Mouse (Mus musculus) right cerebral cortex, adult 2 months (tissue): ENCODE results near the gene Tma16.

Source experiments
- DNase-seq, 2 experiments: peaks; one replicate each; pipeline ENCODE4 v3.0.0; 2021 to 2022; ENCODE audit warnings: low spot score in 2 of 2

Gene Tma16

DNA sequence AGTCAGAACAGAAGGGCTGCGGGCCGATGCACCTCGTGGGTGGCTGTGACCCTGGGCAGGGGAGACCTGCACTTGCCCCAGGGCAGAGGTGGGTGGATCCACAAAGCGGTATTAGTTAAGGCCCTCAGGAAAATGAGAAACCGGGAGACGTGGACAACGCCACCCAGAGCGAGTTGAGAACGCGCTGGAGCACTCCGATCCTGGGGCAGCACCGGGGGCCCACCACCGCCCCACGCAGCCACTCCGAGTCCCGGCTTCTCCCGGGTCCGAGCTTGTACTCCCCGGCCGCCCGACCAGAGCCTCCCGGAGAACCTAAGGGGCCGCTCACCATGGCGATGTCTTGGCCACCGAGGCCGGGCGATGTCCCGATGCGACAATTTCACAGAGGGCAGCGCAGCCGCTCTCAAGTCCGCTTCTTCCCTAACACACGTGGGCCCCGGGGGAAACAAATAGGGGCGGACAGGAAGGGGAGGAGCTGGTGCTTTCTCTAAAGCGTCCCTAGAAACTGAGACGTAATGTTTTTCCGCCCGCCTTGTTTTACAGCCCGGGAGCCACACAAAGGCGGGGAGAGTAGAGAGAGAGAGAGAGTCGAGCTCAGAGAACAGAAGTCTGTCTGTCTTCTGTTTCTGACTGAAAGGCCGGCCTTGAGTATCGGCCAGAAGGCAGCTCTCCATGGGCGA, at the start of gene Tma16:
Gene Tma16, minus strand, starts transcription at position 447 of the 680 bp plus-strand sequence.
- DNase-seq: peak; percentile 85 to 86

DNA sequence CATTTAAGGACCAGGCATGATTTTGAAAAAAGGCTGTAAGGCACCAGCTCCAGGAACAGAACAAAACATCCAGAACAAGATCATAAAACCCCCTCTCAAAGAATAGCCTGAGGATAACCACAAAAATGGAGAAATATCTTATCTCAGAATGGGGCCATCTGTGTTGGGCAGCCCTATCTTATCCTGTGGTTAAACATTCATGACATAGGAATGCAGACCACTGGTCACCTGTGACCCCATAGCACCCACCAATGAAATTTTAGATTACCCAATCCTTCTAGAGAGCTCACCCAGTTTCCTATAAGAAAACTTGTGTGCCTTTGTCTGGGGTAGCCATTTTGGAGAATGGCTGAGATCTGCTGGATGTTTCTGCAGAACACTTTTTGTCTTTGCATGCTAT, 34.2 kb upstream of the Tma16 start:
- DNase-seq: no peak

DNA sequence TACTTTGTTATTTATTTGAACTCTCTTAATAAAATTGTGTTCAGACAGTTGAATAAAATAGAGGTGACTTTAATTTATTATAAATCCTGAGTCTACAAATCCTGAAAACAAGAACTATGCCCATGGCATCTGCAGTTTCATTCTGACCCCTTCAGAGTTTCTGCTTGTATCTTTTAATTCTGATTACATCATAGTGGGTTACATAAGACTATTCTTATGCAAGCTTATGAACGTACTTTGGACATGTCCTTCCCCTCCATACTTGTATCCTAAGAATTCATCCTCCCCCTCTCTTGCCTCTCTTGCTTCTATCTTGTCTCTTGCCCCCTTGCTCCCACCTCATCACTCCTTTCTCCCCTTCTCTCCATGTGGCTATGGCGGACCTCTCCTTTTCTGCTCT, 32.8 kb upstream of the Tma16 start:
- no peak for DNase-seq

DNA sequence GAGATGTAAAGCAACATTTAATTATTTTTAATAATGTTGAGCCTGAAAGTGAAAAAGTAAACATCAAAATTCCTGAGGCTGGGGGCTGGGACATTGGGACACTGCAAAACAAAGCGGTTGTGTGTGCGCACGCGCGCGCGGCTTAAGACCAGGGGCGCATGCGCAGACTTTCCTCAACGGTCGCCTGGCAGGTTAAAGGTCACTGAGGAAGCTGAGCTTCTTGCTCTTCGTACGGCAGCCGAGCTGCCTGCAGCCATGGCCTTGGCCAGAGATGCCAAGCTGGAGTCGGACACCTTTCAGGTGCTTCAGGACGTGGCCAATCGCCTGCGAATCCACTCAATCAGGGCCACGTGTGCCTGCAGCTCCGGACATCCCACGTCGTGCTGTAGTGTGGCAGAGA, 25.2 kb upstream of the Tma16 start, which contains the start of gene Tktl2:
Gene Tktl2, plus strand, starts transcription at position 220 of the 400 bp plus-strand sequence.
- no peak for DNase-seq

DNA sequence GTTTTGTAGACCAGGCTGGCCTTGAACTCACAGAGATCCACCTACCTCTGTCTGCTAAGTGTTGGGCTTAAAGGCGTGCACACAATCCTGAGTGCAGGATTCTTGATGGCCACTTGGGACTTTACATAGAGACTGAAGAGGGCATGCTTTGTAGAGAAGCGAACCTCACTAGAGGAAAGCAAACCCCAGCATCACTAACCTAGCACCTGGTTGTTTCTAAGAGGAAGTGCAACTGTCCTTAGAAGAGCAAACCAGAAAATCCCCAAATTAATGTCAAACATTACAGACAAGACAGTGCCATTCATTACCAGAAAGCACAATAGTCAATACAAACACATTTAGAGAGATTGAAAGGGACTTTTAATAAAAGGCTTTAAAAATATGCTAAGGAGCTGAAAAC, 17.1 kb upstream of the Tma16 start:
- no peak for DNase-seq

DNA sequence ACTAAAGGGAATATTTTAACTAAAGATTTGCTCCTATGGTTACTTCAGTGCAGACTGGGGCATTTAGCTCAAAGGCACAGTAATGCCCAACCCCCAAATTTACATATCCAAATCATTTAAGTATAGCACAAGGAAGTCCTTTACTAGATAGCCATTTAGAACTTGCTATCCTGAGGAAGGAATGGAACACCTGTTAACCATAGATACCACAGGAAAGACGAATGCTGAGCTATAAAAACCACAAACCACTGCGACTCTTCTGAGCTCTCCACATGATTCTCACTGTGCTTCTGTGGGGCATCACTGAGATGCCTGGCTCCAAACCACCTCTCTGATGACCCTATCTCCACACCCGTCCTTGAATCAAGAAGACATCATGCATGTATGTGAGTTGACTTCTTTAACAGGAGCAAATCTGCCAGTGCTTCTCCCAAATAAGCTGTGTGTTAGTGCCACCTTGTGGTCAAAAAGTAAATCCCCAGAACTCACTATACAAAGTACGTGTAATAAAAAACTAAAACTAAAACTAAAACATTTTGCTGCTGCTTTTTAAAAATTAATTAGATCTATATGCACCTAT, 10.8 kb upstream of the Tma16 start:
- peak; percentile 57 to 67 for DNase-seq

DNA sequence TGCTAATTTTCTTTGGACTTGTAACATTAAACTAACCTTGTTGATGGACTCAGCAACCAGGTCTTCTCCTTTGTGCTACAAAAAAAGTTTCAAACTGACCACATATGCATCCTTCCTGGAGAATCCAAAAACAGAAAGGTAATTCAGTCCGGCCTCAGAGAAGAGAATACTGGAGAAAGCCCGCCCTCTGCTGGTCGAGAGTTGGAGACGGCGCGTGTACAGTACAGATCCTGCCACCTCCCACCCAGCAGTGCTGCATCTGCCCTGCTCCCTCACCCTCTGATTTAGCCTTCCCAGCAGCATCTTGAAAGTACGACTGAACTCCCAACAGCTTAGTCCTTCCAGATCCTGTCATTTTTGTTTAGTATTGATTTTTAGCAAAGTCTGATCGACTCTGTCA, 9.4 kb upstream of the Tma16 start:
- peak; percentile 87 for DNase-seq

DNA sequence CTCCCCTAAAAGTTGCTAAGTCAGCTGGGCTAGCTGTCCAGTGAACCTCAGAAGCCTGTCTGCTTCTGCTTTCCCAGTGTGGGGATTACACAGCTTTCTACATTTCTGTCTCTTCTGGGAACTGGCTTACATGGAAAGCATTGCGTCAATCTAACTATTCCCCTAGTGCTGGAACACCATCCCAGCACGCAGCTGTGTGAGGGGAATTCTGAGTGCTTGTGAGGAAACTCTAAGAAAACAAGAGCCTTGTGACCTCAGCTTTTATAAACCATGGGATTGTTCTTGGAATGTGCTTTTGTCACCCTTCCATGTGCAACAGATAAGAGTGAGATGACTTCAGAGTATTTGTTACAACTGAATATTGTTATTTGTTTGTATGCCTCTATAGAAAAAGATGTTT, 8.2 kb upstream of the Tma16 start:
- no peak for DNase-seq

DNA sequence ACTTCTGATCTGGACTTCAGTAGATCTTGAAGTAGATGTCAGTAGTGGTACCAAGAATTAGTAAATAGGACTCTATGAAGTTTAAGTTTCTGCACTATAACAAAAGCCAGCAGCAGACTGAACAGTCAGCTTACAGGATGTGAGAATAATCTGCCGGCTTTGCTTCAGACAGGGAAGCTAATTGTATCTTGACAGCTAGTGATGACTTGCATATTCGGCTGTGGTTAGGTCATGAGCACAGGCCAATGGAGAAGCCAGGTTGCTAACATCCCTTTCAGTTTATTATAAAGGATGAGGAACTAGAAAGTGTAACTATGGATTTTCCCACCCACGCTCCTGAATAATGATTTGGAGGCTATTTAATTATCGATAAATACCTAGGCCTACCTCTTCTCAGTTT, 4.3 kb upstream of the Tma16 start:
- DNase-seq: no peak

DNA sequence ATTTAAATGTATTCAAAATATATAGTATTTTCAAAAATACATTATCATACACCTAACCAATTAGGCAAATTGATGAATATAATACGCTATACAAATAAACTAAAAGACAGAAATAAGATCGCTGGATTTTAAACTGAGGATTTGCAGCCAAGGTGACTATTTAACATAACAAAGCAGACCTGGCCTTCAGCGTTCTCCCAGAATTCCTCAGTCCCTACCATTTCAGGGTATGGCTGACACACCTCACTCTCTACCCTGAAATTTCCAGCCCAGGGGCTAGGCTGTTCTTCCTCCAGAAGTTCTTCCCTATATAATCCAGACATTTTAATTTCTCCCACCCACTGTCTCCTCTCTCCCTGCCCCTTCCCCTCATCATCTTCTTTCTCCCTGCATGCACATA, 2.2 kb upstream of the Tma16 start:
- no peak for DNase-seq

DNA sequence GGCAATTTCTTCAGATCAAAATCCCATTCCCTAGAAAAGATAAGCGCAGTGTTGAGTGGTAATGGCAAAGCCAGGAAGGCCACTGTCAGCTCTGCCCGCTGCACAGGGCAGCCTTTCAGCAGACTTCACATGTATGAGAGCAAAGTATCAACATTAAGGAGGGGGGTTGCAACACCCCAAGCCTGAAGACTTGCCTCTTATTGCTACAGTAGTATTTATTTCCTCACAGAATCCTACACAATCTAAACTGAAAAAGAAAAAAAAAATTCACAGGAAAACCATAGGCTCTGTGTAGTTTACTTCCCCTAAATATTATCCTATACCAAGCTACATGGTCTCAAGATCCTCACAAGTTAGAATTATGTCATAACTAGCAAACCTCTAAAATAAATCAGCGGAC, 9.4 kb downstream of the Tma16 start:
- no peak for DNase-seq

DNA sequence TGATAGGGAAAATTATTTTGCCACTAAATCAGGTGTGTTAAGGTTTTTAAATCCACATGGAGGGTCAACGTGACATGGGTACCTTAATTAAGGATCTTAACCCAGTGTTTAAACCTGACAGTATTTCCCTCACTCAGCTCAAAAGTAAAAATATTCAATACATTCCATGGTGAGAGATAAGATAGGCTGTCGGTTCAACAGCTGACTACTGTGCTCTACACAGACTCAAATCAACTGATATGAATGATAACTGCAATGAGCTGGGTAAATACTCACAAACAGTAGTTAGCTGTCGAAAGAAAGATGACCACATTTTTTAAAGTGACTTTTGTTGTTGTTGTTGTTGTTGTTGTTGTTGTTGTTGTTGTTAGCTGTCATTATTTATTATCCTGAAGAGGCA, 16.5 kb downstream of the Tma16 start:
- no peak for DNase-seq

DNA sequence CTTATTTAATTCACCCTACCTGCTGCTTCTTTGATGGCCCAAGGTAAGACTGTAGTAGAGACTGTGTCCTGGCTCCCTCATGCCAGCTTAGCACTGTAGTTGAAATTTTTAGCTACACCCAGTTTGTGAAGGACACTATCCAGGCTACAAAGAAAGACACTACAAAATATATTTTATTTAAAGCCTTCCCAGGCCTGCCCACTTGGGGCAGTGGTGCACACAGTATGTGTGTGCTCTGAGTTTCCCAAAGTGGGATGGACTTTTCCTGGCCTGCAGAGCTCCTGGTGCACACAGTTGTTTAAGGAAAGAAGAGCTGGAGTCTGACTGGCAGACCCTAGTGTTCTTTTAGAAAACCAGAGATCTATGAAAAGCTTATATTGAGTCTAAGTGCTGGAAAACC, 29.3 kb downstream of the Tma16 start:
- no peak for DNase-seq

DNA sequence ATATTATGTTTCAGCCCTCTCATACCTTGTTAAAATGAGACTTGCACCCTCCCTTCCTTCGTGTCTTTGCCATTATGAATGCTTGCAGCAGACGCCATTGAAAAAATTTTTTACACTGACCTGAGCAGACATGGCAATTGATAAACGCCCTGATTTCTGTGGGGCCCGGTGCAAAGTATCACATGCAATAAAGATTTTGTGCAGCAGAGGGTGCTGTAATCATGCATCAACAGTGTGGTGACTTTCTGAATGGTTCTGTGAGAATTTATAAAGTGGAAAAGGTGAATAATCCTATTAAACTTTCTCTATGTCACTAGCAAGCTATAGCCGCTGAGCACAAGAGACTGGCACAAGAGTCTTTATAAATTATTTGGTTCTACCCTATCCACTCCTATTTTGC, 35.6 kb downstream of the Tma16 start:
- peak; percentile 64 to 67 for DNase-seq

DNA sequence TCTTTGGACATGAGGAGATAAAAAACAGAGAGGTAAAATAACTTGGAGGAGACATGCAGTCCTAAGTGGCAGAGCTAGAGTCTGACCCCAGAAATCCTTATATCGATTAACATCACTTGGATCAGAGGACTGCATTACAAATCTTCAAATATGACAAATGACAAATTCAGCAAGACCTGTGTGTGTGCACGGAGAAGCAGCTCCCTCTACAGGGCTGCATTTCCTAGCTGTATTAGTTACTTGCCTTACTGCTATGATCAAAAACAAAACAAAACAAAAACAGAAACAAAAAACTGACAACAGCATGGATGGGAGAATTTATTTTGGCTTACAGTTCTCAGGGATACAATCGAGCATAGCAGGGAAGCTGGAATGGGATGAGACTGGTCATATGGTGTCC, 41.0 kb downstream of the Tma16 start:
- no peak for DNase-seq

DNA sequence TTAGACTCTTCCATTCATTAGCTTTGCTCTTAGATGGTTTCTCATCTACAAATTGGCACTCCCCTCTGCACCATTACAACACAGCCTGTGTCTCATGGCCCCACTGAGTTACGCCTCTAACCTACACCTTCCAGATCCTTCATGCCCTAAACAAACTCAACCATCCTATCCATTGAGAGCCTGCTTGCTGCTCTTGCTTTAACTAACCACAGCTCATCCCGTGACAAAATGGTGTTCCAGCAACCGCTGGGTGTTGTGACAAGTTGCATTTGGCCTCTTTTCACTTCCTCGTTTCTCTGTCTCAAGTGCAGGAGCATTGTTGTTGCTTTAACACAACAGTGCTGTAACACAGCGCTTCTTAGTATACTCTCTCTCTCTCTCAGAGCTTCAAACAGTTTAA, 42.2 kb downstream of the Tma16 start:
- no peak for DNase-seq

DNA sequence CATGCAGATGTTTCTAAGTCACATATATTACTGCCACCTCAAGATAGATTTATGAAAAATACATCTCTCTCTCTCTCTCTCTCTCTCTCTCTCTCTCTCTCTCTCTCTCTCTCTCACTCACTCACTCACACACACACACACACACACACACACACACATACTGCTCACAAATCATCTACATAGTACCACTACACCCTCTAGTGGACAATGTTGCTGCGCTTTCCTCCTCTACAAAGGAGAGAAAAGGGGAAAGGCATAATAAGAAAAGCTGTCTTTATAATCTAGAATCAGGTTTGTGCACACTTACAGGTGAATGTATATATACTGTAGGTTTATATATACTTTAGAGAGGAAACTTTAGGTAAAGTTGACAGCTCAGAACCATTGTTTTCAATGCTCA, 43.6 kb downstream of the Tma16 start:
- peak; percentile 36 to 56 for DNase-seq

DNA sequence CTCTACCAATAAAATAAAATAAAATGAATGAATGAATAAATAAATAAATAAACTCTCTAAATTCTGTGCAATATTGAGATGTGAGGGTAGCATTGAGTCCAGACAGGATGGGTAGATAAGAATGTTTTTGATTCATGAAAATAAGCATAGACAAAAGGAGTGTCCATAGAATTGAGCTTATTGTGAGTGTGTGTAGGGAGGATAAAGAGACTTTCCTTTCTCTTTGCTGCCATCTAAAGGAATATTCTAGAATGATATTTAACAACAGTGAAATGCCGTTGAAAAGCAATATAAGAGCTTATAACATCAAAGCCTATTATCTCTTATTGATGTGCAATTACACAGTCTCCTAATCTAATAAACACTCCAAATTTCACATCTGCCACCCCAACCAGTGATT, 45.2 kb downstream of the Tma16 start:
- DNase-seq: no peak

DNA sequence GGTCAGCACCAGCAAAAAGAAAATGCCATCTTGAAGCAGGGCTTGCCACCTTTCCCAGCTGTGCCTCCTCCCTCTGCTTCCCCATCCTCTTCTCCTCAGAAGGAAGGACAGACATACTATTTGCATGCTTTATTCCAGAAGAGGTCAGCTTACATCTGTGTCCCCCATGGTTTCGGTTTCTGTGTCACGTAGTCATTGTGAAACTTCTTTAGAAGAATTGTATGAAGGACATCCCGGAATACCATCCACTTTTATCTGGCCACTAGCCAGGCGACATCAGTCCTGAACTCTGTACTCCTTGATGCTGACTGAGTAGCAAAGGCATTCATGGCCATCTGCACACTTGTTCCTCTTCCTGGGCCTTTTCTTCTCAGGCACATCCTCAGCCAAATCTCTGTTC, 47.9 kb downstream of the Tma16 start:
- no peak for DNase-seq

DNA sequence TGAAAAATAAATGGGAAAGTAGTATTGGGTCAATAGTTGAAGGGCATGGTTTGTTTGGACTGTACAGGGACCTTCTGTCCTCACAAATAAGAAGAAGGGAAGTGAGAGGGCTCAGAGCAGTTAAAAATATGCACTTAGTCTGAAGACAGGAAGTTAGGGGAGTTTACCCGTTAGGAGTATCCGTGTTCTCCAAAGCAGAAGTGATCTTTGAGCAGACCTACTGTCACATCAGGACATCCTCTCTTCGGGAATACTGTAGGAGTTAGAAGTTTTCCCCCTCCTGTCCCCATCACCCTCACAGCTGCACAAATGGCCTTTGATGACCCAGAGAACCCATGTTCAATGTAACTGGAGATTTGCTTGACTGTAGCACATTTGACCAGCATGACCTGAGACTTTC, 48.4 kb downstream of the Tma16 start:
- DNase-seq: no peak

DNA sequence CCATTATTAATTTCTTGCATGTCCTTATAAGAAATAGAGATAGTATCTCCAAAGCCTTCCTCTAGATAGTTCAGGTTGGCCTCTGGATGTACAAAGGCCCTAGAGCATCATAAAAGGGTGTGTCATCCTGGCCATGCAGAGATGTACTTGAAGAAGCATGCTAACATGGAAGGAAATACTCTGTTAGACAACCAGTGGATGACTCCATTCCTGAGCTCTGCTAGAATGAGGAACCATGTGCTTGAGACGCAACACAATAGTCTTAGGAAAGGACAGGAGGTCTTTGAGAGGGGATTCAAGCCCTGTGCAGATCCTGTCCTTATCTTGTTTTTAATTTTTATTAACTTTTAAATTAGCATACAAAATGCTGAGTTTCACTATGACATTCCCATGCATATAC, 49.5 kb downstream of the Tma16 start:
- DNase-seq: no peak

DNA sequence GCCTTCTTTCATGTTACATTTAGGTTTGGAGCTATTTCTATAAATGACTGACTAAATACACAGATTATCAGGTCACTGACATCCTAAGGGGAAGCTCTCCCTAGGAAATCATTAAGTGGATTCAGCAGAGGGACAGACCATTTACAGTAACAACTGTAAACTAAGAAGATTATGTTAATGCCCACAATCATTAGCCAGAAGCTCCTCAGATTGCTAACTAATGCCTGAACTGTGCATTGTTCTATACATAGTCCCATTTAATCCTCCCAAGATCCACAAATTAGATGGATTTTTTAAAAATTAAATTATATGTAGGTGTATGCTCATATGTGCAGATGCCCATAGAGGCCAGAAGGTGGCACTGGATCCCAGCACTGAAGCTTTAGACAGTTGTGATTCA, 52.8 kb downstream of the Tma16 start:
- no peak for DNase-seq

DNA sequence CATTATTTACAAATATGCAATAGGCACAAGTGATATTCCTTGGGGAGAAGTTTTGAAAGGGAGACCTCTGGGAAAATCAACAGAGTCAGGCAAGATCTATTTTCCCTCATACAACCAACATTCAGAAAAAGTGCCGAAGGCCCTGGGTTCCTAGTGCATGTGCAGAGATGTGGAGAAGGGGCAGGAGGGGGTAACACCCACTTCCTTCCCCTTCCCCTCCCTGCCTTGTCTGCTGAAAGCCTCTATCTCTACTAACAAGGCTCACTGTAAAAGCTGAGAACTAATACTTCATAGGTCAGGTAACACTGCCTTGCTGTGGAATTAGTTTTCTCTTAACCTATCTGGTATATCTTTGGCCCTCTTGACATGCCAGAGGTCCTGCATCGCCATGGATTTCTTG, 55.7 kb downstream of the Tma16 start:
- no peak for DNase-seq
